15 mouse cellular contexts compared by ENCODE assay signal in genomic region chr4:32299221-32299620, GRCm38 (mm10).
"Had no signal": no experiment of that assay in that cellular context is flagged by ENCODE, and none has a peak within 500 bp of the region (broad histone marks: within the 10 kb centered on the region; RNA-seq: fewer than 3 reads in every experiment).

No protein-coding gene starts in this region.

- H3K27me3 ChIP-seq: megakaryocyte, embryonic 14.5 days; midbrain, embryonic 13.5 days; midbrain, embryonic 15.5 days; neural tube, embryonic 12.5 days; stomach, embryonic 15.5 days had no signal

- H3K36me3 ChIP-seq: midbrain, embryonic 13.5 days; midbrain, embryonic 15.5 days; stomach, embryonic 15.5 days had no signal

- ATAC-seq: midbrain, embryonic 13.5 days; midbrain, embryonic 15.5 days had no signal

- H3K4me2 ChIP-seq: midbrain, embryonic 11.5 days; midbrain, embryonic 13.5 days; midbrain, embryonic 15.5 days; neural tube, embryonic 12.5 days; stomach, embryonic 15.5 days had no signal

- H3K9ac ChIP-seq: midbrain, embryonic 13.5 days; midbrain, embryonic 15.5 days; neural tube, embryonic 12.5 days; stomach, embryonic 15.5 days had no signal

- H3K9me3 ChIP-seq: megakaryocyte, embryonic 14.5 days; midbrain, embryonic 13.5 days; midbrain, embryonic 15.5 days; neural tube, embryonic 12.5 days; stomach, embryonic 15.5 days had no signal

- H3K27ac ChIP-seq: macrophage; midbrain, embryonic 13.5 days; midbrain, embryonic 15.5 days; neural tube, embryonic 12.5 days; stomach, embryonic 15.5 days; stomach, postnatal 0 days had no signal

- DNase-seq: lung, adult 2 months; lung, postnatal 10 days; lung, postnatal 36 days; right cerebral cortex, postnatal 14 days; thymus, adult 2 months; thymus, postnatal 25 days; thymus, postnatal 4 days had no signal

- H3K4me3 ChIP-seq: megakaryocyte, embryonic 14.5 days; midbrain, embryonic 13.5 days; midbrain, embryonic 15.5 days; neural tube, embryonic 12.5 days; stomach, embryonic 15.5 days had no signal
